Mouse (Mus musculus) MEL (cell line): ENCODE measurements around the gene Kcnc2.

Experiments
- CTCF ChIP-seq, 3 experiments: IDR thresholded peaks in 2 of 3; conservative IDR thresholded peaks in 1 of 3; 2 replicates each; pipeline ENCODE4 v1.5.1; 2011 to 2012; ENCODE audit warnings: low read length in 3 of 3, low read depth in 2 of 3, mild to moderate bottlenecking in 2 of 3, improper control_type of control experiment in 1 of 3, inconsistent platforms in 1 of 3, mixed read lengths in 1 of 3, moderate library complexity in 1 of 3; ENCODE audit not compliant: control insufficient read depth in 1 of 3, insufficient read depth in 1 of 3, poor library complexity in 1 of 3, severe bottlenecking in 1 of 3
- EP300 ChIP-seq, 2 experiments: IDR thresholded peaks; 2 replicates each; pipeline ENCODE4 v1.6.1; 2011; ENCODE audit warnings: improper control_type of control experiment in 2 of 2, low read length in 2 of 2, low read depth in 1 of 2, mild to moderate bottlenecking in 1 of 2
- GATA1 ChIP-seq: IDR thresholded peaks from 2 replicates; pipeline ENCODE4 v1.6.1; 2011; ENCODE audit warnings: low read depth, low read length, improper control_type of control experiment
- NELFE ChIP-seq: IDR thresholded peaks from 2 replicates; pipeline ENCODE4 v1.6.1; 2011; ENCODE audit warnings: low read depth, low read length, improper control_type of control experiment
- SIN3A ChIP-seq: IDR thresholded peaks from 2 replicates; pipeline ENCODE4 v1.6.1; 2012; ENCODE audit warnings: low read length, improper control_type of control experiment, inconsistent platforms

DNA sequence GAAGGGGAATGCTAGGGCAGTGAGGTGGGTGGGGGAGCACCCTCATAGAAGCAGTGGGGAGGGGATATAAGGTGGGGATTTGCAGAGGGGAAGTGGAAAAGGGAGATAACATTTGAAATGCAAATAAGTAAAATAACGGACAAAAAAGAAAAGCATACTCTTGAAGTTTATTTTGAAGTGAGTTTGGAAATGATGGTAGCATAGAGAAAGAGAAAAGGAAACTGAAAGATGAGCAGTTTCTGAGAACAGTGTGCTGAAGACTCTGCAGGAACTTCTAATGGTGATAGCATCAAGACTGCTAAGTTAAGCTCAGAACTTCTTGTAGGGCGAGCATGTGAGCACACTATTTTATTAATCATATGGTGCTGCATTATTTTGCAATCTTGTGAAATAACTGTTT, 138.6 kb downstream of the Kcnc2 start:
- TF ChIP-seq SIN3A: no peak
- TF ChIP-seq CTCF (IDR thresholded peaks at IDR 0.05 in 2 of 3, conservative IDR thresholded peaks at IDR 0.05 in 1 of 3; ENCODE audit: control insufficient read depth in 1 of 3, insufficient read depth in 1 of 3, low read depth in 2 of 3, low read length in 3 of 3, poor library complexity in 1 of 3, severe bottlenecking in 1 of 3): no peak
- TF ChIP-seq NELFE: no peak
- no peak for TF ChIP-seq EP300 (IDR thresholded peaks at IDR 0.05; ENCODE audit: low read depth in 1 of 2, low read length in 2 of 2)
- no peak for TF ChIP-seq GATA1
